Mouse (Mus musculus) embryonic stem cell, embryonic (primary cell): ENCODE results near the gene Bpifb9b.
"Not testable (repeated sequence)": the region's sequence is repeated elsewhere in the genome, so short reads cannot be mapped to it uniquely, and the experiment has no call there.

Experiments
- CTCF ChIA-PET, 4 experiments: fragments of 300-600 bp in 2 of 4; fragments of 350-600 bp in 2 of 4; sonication (Branson Sonifier 250); formaldehyde crosslinking; loops; one replicate each; lab custom pipeline; 2022; ENCODE audit warnings: inconsistent platforms in 2 of 4; lab: Charles Lee
- POLR2A ChIA-PET, 4 experiments: fragments of 300-600 bp in 2 of 4; fragments of 350-600 bp in 2 of 4; sonication (Branson Sonifier 250); formaldehyde crosslinking; loops; one replicate each; lab custom pipeline; 2022; ENCODE audit warnings: antibody characterized with exemption in 4 of 4, inconsistent platforms in 1 of 4; lab: Charles Lee

Bpifb9b gene

DNA sequence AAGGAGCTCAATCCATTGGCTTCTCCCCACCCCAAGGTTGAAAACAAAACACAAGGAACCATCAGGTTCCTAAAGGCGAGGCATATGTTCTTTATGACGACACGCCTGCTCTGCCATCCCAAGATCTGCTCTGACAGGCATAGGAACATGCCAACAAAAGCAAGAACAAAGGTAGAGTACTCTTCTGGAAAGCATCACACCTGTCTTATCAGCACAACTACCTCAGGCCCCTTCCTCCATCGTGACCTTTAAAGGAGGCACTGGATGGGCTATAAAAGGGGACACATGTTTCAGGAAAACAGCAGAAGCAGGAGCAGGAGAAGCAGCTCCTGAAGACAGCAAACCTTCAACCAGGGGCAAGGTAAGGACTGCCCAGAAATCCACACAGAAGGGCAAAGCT, at the start of gene Bpifb9b:
Gene Bpifb9b, plus strand, starts transcription at position 301 of the 400 bp plus-strand sequence.
- POLR2A ChIA-PET: interaction anchor here in 1 of 4 experiments (0.8 kb wide), 1 partner anchor 50 kb away, joined by 3 read pairs; no protein-coding TSS in a partner anchor
- CTCF ChIA-PET: not testable (repeated sequence)

DNA sequence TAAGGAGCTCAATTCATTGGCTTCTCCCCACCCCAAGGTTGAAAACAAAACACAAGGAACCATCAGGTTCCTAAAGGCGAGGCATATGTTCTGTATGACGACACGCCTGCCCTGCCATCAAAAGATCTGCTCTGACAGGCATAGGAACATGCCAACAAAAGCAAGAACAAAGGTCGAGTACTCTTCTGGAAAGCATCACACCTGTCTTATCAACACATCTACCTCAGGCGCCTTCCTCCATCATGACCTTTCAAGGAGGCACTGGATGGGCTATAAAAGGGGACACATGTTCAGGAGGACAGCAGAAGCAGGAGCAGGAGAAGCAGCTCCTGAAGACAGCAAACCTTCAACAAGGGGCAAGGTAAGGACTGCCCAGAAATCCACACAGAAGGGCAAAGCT, 49.5 kb upstream of the Bpifb9b start, which contains the start of gene Bpifb9a:
Gene Bpifb9a, plus strand, starts transcription at position 301 of the 400 bp plus-strand sequence.
- CTCF ChIA-PET: not testable (repeated sequence)
- POLR2A ChIA-PET: interaction anchor here in 1 of 4 experiments (0.6 kb wide), 1 partner anchor 25 kb away, joined by 3 read pairs; no protein-coding TSS in a partner anchor

DNA sequence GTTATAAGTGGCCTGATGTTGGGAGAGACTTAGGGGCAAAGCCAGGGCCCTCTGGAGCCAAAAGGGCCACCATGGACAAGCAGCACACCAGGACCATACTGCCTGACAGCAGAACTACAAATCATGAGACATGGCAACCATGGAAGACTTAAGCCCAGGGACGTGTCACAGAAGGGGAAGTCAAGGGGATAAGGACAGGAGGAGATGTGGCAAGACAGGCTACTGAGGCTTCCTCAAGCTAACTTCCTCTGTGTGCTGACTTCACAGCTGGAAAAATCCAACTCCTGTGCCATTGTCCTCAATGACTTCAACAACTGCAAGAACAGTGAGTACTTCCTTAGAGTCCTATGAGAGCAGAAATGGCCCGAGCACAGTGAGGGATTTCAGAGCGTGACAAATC, 42.6 kb upstream of the Bpifb9b start:
- POLR2A ChIA-PET: not testable (repeated sequence)

DNA sequence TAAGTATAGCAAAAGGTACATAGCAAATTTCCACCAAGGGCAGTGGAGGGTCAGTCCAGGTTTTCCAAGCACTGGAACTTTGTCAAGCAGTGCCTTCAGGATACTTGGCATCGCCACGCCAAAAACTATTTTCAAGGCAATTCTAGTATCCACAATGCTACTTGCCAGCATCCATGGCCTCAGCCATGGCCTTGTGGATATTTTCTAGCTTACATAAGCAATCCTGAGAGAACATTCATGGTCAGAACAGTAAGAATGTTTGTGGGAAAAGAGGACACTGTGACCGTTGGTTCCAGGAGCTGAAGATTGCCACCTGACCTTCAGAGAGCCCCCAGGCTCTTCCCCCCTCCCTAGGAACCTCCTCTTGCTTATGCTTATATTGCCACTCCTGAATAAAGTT, 15.2 kb upstream of the Bpifb9b start:
- CTCF ChIA-PET: interaction anchor here in 3 of 4 experiments (0.8 to 2.3 kb wide), 3 partner anchors 9 to 85 kb away, joined by 3 to 6 read pairs (median 4); no protein-coding TSS in a partner anchor

More for the DNA sequence above, 42.6 kb upstream of the Bpifb9b start:
- CTCF ChIA-PET: not testable (repeated sequence)

DNA sequence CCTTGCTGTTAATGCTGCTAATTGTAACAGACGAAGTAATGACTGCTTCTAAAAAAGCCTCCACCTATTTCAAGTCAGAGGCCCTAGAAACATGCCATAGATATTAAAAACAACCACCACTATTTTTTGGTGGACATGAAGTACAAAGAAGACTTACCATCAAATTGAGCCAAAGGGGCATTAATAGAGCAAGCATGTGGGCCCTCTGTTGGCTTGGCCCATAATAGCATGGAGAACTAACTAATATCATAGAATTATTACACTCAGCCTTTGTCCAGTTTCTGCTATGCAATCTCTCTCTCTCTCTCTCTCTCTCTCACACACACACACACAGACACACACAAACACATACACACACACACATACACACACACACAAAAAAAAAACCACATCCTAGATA, 14.2 kb upstream of the Bpifb9b start:
- ChIA-PET CTCF (interaction anchor here in 2 of 4 experiments (1.1 to 2.3 kb wide), 2 partner anchors 8 kb away, joined by 4 to 6 read pairs; no protein-coding TSS in a partner anchor), POLR2A (no interaction called here)

More for the DNA sequence above, 15.2 kb upstream of the Bpifb9b start:
- POLR2A ChIA-PET: interaction anchor here in 1 of 4 experiments (0.9 kb wide), 1 partner anchor 8 kb away, joined by 3 read pairs; no protein-coding TSS in a partner anchor

DNA sequence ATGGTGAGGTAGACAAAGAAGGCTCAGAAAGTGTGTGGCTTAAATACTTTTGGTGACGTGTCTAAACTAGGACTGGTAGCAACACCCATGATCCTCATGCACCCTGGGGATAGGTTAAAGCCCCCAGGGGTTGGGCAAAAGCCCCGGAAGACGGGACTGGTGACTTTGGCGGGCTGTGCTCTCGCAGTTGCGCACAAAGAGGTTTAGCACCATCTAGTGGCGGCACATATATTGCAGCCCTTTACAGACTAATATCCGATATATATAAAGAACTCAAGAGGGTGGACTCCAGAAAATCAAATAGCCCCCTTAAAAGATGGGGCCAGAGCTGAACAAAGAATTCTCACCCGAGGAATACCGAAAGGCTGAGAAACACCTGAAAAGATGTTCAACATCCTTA, 12.3 kb upstream of the Bpifb9b start:
- CTCF ChIA-PET: not testable (repeated sequence)

DNA sequence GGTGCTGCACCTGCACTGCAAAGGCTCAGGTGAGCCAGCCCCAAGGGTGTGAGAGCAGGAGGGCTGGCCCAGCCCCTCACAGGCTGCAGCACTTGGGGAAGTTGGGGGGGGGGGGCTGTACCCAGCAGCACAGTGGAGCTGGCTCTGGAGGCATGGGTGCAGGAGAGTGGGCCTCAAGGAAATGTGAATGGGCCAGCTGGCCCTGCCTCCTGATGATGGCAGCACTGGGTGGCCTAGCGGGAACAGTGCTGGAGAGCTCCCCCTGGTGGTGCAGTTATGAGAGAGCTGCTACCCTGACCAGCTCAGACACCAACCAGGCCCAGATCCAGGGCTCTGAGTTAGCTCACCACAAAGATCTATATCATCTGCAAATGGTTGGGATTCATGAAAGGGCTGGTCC, 6.5 kb upstream of the Bpifb9b start:
- POLR2A ChIA-PET: interaction anchor here (0.7 to 2.2 kb wide), 13 partner anchors 9 to 1912 kb away, joined by 3 to 7 read pairs (median 4); partner anchors contain the start of gene Cdk5rap1 (in 2 of the 4)
- CTCF ChIA-PET: interaction anchor here (0.5 to 4.1 kb wide), 121 partner anchors 8 to 1765 kb away, joined by 3 to 46 read pairs (median 4); partner anchors contain the start of genes Cdk5rap1 (in 4 of the 4), Bpifb5 (in 3 of the 4), 4930519P11Rik (in 1 of the 4) and Dnmt3c (in 1 of the 4)

More for the DNA sequence above, 12.3 kb upstream of the Bpifb9b start:
- POLR2A ChIA-PET: not testable (repeated sequence)

DNA sequence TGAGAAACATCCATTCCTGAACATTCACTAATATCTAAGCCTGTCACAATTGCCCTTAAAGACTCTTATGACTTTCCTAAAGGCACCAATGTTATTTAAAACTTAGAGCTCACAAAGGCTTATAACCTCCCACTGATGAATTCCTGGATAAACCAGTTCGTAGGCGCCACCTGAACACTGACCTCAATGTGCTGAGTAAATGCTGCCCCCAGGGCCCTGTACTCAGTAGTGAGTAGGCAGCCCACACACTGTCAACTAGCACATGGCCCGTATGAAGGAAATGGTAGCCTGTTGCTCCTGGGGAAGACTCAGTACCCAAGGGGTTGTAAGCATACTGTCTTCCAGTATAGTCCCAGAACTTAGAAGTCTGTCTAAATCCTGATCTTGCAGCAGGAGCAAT, 5.3 kb upstream of the Bpifb9b start:
- ChIA-PET CTCF (interaction anchor here in 1 of 4 experiments (2.7 to 4.1 kb wide), 2 partner anchors 87 to 95 kb away, joined by 18 to 46 read pairs; no protein-coding TSS in a partner anchor), POLR2A (interaction anchor here in 1 of 4 experiments (0.6 kb wide), 1 partner anchor 151 kb away, joined by 3 read pairs; no protein-coding TSS in a partner anchor)

DNA sequence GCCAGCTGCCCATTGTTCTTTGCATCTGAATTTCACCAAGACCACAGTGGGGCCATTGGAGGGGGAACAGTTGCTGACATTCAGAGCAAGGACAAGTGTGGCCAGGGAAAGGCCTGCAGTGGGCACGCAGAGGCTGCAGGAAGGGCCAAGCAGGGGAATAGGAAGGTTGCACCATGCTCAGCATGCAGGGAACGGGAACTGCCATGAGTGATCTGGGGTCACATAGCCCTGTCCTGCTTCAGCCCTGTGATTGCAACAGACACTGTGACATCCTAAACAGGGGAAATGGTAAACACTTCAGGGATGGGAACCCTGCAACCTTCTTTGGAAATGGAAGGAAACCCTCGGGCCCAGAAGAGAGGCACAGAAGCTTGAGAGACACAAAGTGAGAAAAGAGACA, 2.4 kb upstream of the Bpifb9b start:
- POLR2A ChIA-PET, CTCF ChIA-PET: not testable (repeated sequence)

DNA sequence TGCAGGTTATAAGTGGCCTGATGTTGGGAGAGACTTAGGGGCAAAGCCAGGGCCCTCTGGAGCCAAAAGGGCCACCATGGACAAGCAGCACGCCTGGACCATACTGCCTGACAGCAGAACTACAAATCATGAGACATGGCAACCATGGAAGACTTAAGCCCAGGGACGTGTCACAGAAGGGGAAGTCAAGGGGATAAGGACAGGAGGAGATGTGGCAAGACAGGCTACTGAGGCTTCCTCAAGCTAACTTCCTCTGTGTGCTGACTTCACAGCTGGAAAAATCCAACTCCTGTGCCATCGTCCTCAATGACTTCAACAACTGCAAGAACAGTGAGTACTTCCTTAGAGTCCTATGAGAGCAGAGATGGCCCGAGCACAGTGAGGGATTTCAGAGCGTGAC, 6.7 kb downstream of the Bpifb9b start:
- POLR2A ChIA-PET, CTCF ChIA-PET: not testable (repeated sequence)

DNA sequence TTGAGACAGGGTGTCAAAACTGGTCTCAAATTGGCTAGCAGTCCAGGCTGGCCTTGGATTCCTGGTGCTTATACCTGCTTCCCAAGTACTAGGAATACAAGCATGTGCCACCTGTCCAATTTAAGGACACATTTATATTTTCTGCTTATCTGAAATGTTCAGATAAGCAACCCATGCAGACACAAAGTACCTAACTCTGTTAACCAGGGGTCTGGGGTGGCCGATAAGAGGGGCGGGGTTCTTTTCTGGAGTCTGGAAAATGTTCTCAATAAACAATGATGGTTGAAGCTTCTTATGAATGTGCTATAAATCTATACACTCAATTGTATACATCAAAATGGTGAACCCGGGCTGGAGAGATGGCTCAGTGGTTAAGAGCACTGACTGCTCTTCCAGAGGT, 19.8 kb downstream of the Bpifb9b start:
- CTCF ChIA-PET: interaction anchor here in 1 of 4 experiments (1.1 kb wide), 1 partner anchor 27 kb away, joined by 3 read pairs; no protein-coding TSS in a partner anchor
- POLR2A ChIA-PET: interaction anchor here in 2 of 4 experiments (0.6 to 1.2 kb wide), 3 partner anchors 129 to 331 kb away, joined by 3 to 18 read pairs (median 3); no protein-coding TSS in a partner anchor

DNA sequence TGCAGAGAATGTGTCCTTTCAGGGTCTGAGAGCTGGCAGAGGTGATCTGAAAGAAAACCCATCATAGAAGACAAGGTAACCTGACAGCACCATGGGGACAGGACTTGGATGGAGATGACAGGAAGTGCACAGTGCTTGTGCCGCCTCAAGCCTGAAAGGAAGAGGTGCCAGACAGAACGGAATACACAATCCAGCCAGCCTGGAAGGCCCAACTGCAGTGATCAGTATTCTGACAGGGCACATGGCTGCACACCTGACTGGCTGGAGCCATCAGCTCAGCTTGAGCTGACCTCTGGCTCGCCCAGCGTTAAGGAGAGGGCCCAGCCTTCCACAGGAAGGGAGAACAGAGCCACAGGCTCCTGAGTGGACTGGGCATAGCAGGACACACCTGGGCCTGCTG, 28.5 kb downstream of the Bpifb9b start:
- ChIA-PET POLR2A (interaction anchor here in 3 of 4 experiments (0.6 to 6.0 kb wide), 16 partner anchors 11 to 595 kb away, joined by 3 to 47 read pairs (median 3); partner anchors contain the start of genes Cdk5rap1 (in 2 of the 3), Bpifb5 (in 1 of the 3) and Mapre1 (in 1 of the 3)), CTCF (interaction anchor here in 2 of 4 experiments (1.5 to 2.6 kb wide), 2 partner anchors 35 kb away, joined by 3 to 13 read pairs; no protein-coding TSS in a partner anchor)

DNA sequence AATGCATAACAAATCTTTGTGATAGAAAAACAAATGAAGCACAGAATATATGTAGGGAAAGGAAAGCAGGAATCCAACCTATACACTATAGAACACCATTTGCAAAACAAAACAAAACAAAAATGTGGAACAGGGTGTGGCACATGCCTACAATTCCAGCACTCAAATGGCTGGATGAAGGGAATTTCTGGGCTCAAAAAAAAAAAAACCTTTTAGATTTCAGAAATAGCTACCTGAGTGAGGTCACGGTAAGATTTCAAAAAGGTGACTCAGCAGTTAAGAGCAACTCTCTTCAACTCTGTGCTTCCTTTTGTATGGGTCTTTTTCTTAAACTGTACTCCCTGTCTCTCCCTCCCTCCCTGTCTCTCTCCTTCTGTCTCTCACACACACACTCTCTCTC, 31.1 kb downstream of the Bpifb9b start:
- POLR2A ChIA-PET: interaction anchor here (0.6 to 6.0 kb wide), 28 partner anchors 8 to 724 kb away, joined by 3 to 47 read pairs (median 3); partner anchors contain the start of genes Cbfa2t2 (in 2 of the 4), Cdk5rap1 (in 2 of the 4) and Pxmp4 (in 1 of the 4)

DNA sequence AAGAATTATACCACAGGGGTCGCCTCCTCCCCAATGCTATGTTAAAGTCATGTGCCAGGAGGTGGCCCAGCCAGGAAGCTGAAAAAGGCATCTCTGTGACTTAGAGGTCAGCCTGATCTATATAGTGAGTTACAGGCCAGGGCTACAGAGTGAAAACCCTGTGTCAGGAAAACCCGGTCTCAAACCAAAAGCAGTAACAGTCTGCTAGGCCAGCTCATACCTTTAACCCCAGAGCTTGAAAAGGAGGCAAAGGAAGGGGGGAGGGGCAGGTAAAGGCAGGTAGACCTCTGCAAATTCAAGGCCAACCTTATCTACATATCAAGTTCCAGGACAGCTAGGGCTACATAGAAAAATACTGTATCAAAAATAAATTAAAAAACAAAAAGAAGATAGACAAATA, 32.3 kb downstream of the Bpifb9b start:
- ChIA-PET POLR2A (interaction anchor here in 2 of 4 experiments (0.6 to 6.0 kb wide), 11 partner anchors 9 to 462 kb away, joined by 3 to 47 read pairs (median 6); partner anchors contain the start of genes Bpifb5 (in 1 of the 2) and Cdk5rap1 (in 1 of the 2)), CTCF (no interaction called here)

More for the DNA sequence above, 31.1 kb downstream of the Bpifb9b start:
- CTCF ChIA-PET: interaction anchor here (0.5 to 1.2 kb wide), 12 partner anchors 12 to 727 kb away, joined by 3 to 12 read pairs (median 3); no protein-coding TSS in a partner anchor

DNA sequence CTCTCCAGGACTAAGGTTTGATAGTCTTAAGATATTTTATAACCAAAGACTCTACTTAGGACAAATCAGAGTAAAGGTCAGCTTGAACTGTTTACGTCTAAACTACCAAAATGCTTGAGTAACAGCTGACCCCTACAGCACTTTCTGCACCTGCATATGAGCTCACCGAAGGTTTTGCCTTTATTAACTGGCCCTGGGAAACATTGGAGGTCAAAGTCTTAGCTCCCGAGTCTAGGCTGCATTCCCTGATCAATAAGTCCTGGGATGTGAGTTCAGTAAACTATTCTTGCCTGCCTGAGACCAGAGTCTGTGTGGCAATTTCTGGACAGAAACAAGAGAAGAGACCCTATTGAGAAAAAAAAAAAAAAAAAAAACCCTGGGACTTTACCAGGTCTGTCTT, 41.1 kb downstream of the Bpifb9b start:
- POLR2A ChIA-PET: interaction anchor here (0.6 to 3.5 kb wide), 15 partner anchors 9 to 329 kb away, joined by 3 to 12 read pairs (median 4); no protein-coding TSS in a partner anchor
- CTCF ChIA-PET: interaction anchor here (0.7 to 2.1 kb wide), 6 partner anchors 24 to 176 kb away, joined by 3 to 13 read pairs (median 6); no protein-coding TSS in a partner anchor

DNA sequence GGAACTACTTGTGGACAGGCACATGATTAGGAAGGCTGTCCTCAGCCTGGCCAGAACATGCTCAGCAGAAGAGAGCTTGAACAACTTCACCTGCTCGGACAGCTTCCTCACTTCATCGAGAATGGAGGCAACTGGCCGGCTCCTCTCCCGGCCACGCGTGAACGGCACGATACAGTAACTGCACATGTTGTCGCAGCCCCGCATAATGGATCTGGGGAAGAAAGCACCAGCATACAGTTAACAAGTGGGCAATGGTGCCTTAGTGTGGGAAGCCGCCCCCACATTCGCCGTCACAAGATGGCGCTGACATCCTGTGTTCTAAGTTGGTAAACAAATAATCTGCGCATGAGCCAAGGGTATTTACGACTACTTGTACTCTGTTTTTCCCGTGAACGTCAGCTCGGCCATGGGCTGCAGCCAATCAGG, 47.0 kb downstream of the Bpifb9b start:
- CTCF ChIA-PET: interaction anchor here in 1 of 4 experiments (1.3 kb wide), 1 partner anchor 53 kb away, joined by 3 read pairs; no protein-coding TSS in a partner anchor

DNA sequence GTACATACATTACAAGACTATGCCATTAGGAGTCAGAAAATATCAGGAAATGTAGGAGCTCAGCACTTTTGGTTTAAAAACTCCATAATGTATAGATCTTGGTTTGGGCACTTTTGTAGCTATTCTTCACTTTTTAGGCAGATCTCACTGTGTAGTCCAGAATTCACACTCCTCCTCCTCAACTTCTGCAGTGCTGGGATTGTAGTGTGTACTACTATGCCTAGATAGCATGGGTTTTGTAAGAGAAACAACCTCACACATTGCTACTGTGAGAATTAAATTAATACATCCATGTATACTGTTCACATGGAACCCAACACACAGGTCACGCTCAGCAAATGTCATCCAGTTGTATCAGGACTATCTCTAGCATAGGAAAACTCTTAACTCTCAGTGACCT, 60.5 kb downstream of the Bpifb9b start:
- CTCF ChIA-PET: no interaction called here
- POLR2A ChIA-PET: interaction anchor here in 2 of 4 experiments (0.5 to 1.7 kb wide), 3 partner anchors 20 to 47 kb away, joined by 3 to 12 read pairs (median 4); no protein-coding TSS in a partner anchor

More for the DNA sequence above, 47.0 kb downstream of the Bpifb9b start:
- POLR2A ChIA-PET: interaction anchor here in 1 of 4 experiments (0.6 to 1.2 kb wide), 3 partner anchors 13 to 295 kb away, joined by 3 to 5 read pairs (median 3); no protein-coding TSS in a partner anchor
